Mouse (Mus musculus) fat pad, adult 2 months (tissue): Measurements from ENCODE around the gene Uaca.
A peak's percentile ranks its signal among the peaks of the same experiment; 100 is the strongest.

Experiments used
- DNase-seq: peaks from one replicate; pipeline ENCODE4 v3.0.0-alpha.2; 2011; ENCODE audit warnings: low read depth, low spot score; ENCODE audit errors: extremely low read depth

Gene Uaca

DNA sequence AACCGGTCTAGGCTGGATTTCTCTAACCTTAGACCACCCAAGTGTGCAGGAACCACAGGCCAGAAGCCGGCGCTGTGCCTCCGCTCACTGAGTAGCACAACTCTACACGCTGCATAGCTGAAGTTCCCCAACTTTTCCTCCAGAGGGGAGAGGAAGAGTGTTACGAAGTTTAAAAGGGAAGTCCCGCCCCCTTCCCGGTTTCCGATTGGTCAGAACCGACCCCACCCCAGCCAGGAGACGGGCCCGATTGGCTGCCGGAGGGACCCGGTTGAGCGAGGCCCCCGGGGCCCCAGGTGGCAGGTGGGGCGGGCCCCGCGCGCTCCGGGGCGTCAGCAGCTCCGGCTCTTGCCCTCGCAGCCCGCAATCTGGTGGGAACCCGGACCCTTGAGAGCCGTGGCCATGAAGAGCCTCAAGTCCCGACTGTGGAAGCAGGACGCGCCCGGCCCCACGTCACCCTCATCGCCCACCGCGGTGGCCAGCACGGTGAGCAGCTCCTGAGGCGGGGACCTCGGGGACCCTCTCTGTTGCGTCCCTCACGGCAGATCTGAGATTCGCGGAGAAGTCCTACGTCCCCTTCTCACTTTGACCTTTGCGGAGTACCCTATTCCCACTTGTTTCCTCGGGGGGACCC lies at the start of gene Uaca:
TSS of gene Uaca (plus strand) at position 333 of the 631 bp plus-strand sequence.
- peak; percentile 34 for DNase-seq

DNA sequence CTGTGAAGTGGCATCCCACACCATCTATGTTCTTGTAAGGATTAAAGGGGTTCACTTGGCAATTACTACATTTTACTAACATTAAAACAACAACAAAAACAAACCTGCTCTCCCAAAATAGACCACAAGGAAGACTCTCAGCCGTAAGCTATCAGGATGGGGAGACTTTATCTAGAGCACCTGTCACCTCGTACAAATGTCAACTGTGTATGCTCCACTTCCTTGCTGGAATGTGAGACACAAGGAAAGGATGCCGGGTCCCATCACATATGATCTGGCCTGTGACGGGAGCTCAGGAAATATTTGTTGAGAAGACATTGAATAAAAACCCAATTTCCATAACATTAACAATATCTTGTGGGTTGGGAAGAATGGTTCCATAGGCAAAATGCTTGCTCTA lies 49.4 kb upstream of the Uaca start:
- no peak for DNase-seq

DNA sequence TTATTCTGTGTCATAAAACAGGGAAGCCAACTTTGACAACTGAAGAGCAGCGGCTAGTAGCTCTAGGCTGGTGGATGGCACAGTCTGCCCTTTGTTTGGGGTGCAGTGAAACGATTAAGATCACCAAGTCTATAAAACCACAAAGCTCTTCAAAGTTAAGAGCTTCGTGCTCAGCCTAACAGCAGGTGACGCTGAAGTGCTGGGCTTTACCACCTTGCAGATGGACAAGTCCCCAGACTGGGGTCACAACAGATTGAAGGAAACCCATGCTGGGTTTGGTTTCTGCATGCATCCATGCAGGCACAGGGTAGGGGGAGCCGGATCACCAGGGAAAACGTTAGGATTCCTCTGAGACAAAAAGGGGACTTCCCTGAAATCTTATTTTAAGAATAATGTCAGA lies 47.8 kb upstream of the Uaca start:
- no peak for DNase-seq

DNA sequence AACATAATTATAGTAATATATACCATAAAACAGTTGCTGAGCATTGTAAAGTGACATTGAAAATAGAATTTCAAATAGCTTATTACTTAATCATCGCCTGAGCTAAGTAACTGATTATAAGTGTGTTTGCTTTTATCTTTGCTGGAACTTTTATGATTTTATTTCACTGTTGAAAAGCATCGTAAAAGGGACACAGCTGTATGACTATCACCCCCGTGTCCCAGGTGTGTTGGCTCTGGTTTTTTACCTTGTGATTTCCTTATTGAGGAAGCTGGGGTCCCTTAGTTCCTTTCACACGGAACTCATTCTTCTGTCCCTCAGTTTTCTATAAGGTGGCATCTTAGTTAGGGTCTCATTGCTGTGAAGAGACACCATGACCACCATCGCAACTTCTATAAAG lies 46.7 kb upstream of the Uaca start:
- no peak for DNase-seq

DNA sequence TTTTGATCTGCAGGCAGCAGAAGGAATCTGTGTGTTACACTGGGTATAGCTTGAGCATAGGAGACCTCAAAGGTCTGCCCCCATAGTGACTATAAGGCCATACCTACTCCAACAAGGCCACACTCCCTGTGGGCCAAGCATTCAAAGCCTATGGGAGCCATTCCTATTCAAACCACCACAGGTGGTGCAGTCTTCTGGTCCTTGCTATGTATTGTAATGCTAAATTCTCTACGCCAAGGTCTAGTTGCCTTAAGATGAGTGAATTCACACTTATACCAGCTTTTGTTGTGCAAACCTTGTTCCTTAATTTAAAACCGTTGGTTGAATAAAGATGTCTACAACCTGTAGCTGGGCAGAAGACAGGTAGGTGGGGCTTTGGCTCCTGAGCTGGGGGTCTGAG lies 46.2 kb upstream of the Uaca start:
- no peak for DNase-seq

DNA sequence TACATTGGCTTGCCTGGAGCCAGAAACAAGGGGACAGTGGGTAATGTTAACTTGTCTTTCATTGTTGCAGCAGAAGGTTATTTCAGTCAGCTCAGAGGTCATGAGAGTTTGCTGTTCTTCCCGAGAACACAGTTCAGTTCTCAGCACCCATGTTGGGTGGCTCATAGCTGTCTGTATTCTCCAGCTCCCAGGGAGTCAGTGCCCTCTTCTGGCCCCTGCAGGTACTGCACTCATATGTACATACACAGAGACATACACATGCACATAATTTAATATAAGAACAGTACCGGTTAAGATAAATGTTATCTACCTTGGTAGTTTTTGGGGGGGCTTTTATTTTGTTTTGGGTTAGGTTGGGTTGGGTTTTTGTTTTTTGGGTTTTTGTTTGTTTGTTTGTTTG lies 45.2 kb upstream of the Uaca start:
- DNase-seq: no peak

DNA sequence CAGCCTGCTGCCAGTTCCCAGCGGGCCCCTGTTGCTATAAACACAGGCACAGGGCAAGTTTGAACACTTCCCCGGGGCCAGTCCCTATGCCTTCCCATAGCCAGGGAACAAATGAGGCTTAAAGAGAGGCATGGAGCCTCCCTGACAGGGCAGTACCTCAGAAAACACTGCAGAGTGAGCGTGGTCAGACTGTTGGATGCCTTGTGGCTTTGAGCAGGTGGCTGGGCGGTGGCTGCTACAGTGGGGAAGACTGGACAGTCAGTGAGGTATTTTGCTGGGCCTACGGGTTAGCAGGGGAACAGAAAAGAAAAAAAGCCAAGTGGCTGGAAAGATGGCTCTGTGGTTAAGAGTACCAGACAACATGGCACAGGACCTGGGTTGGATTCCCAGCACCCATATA lies 43.2 kb upstream of the Uaca start:
- no peak for DNase-seq

DNA sequence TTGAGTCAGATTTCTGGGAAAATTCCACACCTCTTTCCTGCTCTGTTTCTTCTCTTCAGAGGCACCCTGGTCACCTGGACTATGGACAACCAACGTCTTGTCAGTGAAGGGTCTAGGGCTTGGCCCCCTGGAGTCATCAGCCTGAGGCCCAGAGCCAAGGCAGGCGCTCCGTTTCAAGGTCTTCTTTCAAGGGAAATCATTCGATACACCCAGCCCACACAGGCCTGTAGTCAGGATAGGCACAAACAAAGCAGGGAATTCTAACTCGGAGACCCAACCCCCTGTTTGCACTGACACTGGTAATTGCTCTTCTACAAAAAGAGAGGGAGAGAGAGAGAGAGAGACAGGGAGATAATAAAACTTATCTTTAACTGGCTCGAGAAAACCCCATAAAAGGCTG lies 42.4 kb upstream of the Uaca start:
- no peak for DNase-seq

DNA sequence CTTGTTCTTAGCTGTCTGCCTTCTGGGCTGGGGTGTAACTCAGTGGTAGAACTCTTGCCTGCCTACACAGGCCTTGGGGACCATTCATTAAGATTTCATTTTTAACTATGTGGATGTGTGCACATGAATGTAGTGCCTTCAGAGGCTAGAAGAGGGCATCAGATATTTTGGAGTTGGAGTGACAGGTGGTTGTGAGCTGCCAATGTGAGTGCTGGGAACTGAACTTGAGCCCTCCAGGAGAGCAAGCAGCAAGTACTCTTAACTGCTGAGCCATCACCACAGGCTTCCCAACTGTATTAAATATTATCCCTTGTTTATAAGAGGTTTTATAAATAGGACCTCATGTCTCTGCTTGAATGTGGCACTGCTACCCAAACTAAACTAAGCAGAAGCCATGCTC lies 41.7 kb upstream of the Uaca start:
- DNase-seq: no peak

DNA sequence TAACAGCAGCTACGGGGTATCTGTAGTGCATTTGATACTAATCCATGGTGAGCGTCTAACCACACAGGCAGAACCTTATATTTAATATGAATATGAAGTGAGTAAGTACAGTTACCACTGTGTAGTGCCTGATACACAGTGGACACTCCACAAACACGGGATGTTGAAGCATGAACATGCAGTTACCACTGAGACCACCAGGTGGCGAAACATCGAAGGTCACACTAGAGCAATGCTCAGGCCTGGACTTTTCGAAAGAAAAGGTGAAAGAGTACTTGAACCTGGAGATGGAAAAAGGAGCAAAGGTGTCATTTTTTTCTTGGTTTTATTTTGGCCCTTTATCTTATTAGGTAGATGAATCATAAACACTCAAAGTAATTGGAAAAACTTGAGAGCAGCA lies 38.1 kb upstream of the Uaca start:
- DNase-seq: no peak

DNA sequence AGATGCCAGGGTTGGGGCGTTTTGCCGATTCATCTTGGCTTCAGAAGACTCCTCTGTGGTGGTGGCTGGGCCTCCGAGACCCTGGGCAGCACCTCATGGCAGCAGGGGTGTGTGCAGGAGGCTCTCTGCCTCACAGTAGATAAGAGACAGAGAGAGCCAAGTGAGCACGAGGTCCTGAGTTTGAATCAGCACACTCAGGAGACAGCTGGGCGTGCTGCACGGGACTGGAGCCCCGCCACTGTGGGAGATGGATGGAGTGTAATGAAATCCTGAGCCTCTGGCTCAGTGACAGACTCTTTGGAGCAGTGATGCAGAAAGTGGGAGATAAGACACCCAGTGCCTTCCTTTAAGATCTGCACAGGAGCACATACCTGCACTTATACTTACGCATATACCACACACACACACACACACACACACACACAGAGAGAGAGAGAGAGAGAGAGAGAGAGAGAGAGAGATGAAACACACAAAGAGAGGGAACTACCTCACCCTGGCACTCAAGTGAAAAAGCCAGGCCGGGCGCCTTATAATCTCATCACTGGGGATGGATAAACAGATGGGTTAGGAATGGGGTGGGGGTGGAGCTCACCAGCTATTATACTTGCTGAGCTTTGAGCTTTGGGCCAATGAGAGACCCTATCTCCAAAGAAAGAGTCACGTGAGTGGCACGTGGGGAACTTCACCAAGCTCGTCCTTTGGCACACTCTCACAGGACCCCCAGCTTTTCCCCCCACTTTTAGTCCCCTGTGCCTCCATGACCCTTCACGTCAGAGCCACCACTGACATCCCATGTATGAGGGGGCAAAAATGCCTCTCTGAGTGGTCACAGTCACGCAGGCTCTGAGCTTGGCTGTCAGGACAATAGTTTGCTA lies 37.2 kb upstream of the Uaca start:
- no peak for DNase-seq

DNA sequence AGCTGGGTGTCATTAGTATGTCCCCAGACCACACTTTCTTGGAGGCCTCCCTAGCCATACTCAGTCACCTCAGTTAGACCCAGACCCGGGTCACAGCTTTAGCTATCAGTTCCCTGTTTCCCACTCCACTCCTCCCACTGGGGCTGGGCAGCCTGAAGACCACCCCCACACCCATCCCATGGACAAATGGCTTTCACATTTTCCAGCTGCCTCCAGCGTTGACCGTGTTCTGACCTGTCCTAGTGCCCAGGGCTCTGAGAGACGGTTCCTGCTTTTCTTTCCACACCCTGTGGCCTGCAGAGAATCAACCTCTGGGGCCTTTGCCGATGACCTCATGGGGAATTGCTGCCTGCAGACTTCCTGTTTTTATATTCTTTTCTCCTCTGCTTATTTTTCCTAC lies 36.5 kb upstream of the Uaca start:
- DNase-seq: no peak

DNA sequence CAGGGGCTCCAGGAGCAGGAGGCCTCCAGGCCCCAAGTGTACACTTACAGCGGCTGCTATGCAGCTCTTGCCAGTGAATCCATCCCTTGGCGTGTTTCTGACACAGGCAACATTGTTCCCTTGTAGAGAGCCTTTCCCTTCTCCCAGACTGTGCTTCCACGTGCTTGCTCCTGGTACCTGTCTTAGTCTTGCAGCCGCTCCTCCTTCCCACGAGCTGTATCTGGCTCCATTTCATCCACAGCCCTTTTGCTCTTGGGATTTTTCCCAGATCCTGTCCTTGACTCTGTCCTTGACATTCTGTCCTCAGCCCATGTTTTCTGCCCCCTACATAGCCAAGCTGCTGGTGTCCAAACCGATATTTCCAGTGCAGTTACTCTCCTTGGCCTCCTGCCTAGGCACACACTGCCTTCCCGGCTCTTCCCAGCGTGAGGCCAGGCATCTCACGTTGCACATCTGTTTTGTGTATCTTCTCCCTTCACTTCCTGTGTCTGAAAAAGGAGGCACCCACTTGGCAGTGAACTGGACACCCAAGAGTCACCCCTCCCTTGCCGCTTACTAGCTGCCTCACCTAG lies 34.8 kb upstream of the Uaca start:
- no peak for DNase-seq

DNA sequence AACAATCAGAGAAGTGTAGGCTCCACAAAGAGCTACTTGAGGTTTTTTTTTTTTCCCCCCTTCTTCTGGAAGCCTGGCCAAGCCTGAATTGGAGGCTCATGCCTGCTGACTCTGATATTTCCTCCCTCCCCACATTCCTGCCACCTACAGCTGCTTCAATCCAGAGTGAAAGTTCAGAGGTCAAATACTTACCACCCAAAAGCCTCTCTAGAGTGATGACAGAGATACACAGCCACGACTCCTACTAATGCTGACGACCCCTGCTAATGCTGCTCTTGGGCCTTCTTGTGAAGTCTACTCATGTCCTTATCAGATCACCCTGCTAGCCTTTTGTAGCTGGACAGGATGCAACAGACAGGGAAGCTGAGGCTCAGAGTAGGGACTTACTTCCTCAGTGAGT lies 29.2 kb upstream of the Uaca start:
- no peak for DNase-seq

DNA sequence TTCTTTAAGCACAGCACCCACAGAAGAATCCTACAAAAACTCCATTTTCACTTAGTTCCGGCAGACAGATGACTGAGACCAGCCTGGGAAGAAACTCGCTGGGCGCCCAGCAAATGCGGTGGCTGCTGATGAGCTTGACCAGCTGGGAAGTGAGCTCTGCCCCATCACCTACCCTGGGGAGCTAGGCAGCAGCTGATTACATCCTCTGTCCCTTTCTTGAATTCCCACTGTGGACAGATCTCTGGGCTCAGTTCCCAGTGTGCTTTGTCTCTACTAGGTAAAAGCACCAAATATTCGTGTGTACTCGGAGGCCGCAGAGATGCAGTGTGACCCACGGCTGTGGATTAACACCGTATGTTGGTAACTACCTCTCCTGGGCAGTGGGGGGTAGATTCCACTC lies 25.9 kb upstream of the Uaca start:
- DNase-seq: no peak

DNA sequence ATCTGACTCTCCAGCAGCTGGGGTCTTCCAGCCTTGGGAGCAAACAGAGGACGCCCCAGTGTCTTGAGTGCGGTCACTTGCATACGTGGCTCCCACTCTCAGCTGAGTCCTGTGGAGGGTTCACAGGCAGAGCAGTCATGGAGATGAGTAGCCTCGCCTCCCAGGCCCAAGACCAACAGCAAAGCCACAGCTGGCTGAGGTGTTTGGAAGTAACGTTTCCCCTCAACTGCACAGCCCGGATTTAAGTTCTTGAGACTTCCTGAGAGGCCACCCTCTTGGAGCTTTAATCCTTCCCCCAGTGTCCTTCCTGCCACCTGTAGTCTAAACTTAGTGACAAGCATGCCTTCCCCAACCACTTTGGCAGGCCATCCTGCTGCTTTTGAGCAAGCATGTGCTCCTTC lies 24.6 kb upstream of the Uaca start:
- DNase-seq: no peak

DNA sequence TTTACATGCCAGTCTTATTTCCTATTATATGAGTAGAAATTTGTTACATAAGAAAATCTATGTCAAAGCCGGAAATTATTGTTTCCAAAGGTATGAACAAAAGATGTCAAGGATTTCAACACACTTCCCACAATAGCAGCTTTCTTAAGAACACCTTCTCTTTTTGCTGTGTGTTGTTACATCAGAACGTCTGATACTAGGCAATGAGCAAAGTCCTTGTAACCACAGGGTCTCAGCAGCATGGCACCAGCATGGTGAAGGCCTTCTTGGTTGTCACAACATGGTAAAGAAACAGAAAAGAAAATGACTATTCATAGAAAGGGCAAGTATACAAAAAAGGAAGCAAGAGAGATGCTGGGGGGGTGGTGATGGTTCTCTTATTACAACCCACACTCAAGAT lies 20.6 kb upstream of the Uaca start:
- DNase-seq: no peak

DNA sequence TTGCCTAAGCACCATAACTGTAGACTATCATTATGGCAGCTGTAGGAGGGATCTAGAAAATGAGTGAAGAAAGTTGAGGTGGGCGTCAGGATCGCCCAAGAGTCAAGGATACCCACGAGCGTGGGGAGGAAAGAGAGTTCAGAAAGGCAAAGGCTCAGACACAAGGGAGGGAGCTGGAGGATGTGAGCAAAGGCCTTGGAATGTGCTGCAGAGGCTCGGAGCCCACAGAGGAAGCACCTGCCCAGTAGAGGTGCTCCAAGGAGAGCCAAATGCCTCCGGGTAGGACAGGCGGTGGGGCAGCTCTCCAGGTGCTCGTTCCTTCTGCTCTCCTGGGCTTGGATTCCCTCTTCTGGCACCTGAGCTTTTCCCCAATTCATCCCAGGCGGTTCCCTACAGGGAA lies 17.4 kb upstream of the Uaca start:
- no peak for DNase-seq

DNA sequence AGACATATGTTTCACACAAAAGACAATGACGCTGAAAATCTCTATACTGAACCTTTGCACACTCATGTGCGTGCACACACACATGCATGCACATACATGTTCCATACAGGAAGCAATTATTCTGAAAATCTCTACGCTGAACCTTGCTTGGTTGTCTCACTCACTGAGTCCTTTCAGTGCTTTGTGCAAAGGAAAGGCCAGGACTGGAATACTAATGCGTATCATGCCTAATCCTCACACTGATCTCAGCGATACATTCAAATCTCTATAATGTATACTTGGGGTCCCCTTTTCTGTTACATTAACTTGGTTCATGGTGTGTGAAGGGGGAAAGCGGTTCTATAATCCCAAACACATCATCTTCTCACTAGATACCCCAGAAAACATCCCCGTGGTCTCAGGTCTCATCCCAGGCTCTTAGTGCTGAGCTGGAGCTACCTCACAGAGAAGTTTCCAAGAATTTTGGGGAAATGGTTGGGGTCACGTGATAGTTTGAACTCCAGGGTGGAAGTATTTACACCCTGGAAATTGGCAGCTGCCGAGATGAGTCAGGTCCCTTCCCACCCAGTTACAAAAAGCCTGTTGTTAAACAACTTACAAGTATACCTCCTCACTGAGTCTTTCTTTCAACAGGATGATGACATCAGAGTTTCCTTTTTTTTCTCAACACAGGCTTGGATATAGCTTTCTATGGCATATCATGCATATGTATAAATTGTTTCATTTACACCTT lies 12.1 kb upstream of the Uaca start:
- no peak for DNase-seq

DNA sequence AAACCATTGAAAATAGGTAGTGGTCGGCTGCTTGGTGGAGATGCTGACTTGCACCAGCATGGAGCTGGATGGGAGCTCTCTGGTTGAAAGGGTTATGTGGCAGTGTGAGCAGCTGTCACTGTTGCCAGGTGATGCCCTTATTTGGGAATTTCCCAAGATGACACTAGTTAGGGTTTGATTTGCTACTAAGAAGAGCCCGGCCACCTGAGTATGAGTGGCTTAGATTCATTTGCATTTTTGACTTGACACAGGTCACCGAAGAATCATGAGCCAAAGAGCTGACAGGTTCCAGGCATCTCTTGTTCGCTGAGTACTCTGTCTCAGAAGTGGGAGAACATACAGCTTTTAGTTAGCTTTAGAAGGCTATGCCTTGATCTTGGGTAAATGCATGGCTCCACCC lies 9.3 kb upstream of the Uaca start:
- DNase-seq: no peak

DNA sequence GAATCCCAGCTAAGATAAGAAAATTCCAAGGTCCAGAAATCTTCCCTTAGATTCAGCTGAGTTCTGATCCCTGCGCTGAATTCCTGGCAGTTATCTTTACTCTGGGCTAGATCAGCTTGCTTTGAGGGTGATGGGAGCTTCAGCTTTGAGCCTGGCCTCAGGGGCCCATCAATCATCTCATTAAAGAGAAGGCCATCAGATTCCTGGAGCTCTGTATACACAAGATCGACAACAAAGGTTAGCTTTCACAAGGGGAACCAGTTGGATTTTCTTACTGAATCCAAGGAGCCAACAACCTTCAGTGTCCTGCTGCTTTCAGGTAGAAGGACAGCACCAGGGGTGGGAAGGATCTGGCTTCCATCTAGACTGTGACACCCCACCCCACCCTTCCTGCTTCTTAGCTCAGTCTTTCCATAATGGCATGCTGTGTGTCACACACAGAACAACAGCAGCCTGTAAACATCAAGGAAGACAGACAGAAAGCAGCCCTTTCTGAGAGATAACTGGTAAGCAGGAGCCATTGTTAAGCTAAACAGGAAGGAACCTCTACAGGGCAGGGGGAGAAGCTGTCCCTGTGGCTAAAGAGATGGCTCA lies 6.7 kb upstream of the Uaca start:
- DNase-seq: no peak
